Mouse (Mus musculus) forebrain, embryonic 14.5 days (tissue): ENCODE results near the gene Srl. TPM values are rescaled to one million over a fixed set of nuclear protein-coding genes. Genes with fewer than 3 reads are reported as not detected.

Source experiments
- ATAC-seq: fragments of 200-750 bp; cut with Nextera tagmentation; 2 replicates; pipeline ENCODE4 v1.8.0; 2017; ENCODE audit warnings: mild to moderate bottlenecking, moderate library complexity
- DNase-seq: peaks from one replicate; pipeline ENCODE4 v3.0.0-alpha.2; 2015; ENCODE audit warnings: low spot score
- H3K27ac ChIP-seq: fragments of 300-500 bp; sonication (generic); 2 replicates; pipeline ENCODE4 v1.5.1; 2014; ENCODE audit warnings: low read depth, mild to moderate bottlenecking, control low read depth, low read length, moderate library complexity
- H3K27me3 ChIP-seq: fragments of 300-500 bp; sonication (generic); replicated peaks from 2 replicates; pipeline ENCODE4 v1.6.1; 2014; ENCODE audit warnings: low read length, control low read depth, mixed read lengths; ENCODE audit not compliant: control insufficient read depth, insufficient read depth
- H3K36me3 ChIP-seq: fragments of 300-500 bp; sonication (generic); 2 replicates; pipeline ENCODE4 v1.6.1; 2014; ENCODE audit warnings: low read length, control low read depth; ENCODE audit not compliant: control insufficient read depth, insufficient read depth
- H3K4me1 ChIP-seq: fragments of 300-500 bp; sonication (generic); 2 replicates; pipeline ENCODE4 v1.6.1; 2014; ENCODE audit warnings: antibody characterized with exemption, low read length, control low read depth; ENCODE audit not compliant: control insufficient read depth, insufficient read depth
- H3K4me2 ChIP-seq: fragments of 300-500 bp; sonication (generic); 2 replicates; pipeline ENCODE4 v1.6.1; 2014; ENCODE audit warnings: mild to moderate bottlenecking, control low read depth, low read length
- H3K4me3 ChIP-seq: fragments of 300-500 bp; sonication (generic); 2 replicates; pipeline ENCODE4 v1.5.1; 2014; ENCODE audit warnings: low read depth, low read length, control low read depth
- H3K9ac ChIP-seq: fragments of 300-500 bp; sonication (generic); 2 replicates; pipeline ENCODE4 v1.6.1; 2014; ENCODE audit warnings: mild to moderate bottlenecking, low read length, control low read depth, moderate library complexity
- H3K9me3 ChIP-seq: fragments of 300-500 bp; sonication (generic); replicated peaks from 2 replicates; pipeline ENCODE4 v1.6.1; 2016; ENCODE audit warnings: low read length, control low read depth, mixed read lengths; ENCODE audit not compliant: control insufficient read depth
- WGBS: fragments of 180-500 bp; shearing (Covaris S2); extraction: QIAGEN DNeasy Blood & Tissue Kit; methylation state at CpG from one replicate; pipeline ENCODE4 v1.1.7; 2014; 5-methylcytosine and 5-hydroxymethylcytosine counted together
- polyA plus RNA-seq: library from polyadenylated mRNA; unstranded; fragments of >200 nt; fragmentation: Nextera tagmentation; extraction: Ambion mirVana; gene quantifications from 2 replicates; pipeline ENCODE4 v1.2.1, GENCODE M21; 2014

Srl gene
- polyA plus RNA-seq, 1 experiment from 2014 or later: 34.1 TPM

DNA sequence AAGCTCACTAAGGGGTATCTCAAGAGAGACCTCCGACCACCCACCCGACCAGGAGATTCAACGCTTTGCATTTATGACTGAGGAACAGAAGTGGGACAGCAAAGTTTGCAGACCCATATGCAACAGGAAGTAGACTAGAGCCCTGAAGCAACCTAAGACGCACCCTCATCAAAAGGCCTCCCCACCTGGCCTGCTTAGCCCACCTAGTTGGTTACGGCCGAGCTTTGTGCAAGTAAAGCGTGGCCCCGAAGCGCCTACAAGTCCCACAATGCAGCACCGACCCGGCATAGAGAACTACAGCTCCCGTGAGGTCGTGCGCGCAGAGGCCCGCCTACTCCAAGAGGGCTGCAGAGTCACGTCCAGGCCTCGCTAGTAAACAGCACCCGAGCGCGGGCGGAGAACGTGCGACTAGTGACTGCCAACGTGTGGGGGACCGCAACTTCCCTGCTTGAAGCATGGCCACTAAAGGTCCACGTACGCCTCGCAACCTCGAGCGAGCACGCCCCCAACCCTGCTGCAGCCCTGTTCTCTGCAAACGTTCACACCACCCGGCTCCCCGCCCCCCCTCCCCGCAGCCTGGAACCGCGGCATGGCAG is 16.9 kb upstream of the Srl start:
- Histone ChIP-seq H3K9ac (peak overlapping the region; percentile 86), H3K4me2 (peak overlapping the region; percentile 92), H3K36me3 (no peaks in the 10 kb centered on the region), H3K4me3 (peak overlapping the region; percentile 76), H3K27me3 (no peaks in the 10 kb centered on the region), H3K4me1 (peaks cover 15% of the 10 kb centered on the region; the same call in 1 of the 2 replicates), H3K9me3 (no peaks in the 10 kb centered on the region), H3K27ac (peak overlapping the region; percentile 89)
- WGBS: under 1% methylated on average over 38 of the region's 38 CpGs
- ATAC-seq (peak; percentile 94), DNase-seq (peak; percentile 97)

DNA sequence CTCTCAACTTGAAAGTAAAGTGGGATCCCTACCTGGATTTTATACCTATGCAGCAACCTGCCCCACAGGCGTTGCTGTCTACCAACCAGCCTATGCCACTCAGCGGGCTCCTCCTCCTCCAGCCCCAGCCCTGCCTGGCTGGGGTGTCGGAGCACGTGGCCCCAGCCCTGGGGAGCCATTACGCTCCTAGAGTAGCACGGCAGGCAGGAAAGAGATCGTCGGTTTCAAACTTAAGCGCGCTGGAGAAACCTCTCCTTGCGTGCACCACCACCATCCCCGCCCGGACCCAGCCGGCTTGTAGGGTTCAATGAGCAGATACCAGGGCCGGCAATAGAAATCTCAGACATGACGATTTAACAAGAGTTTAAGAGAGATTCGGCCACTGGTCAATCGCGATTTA is 16.3 kb upstream of the Srl start:
- Histone ChIP-seq H3K27me3 (no peaks in the 10 kb centered on the region), H3K36me3 (no peaks in the 10 kb centered on the region), H3K4me3 (peak overlapping the region; percentile 76), H3K27ac (peak overlapping the region; percentile 89), H3K9ac (peak overlapping the region; percentile 86), H3K9me3 (no peaks in the 10 kb centered on the region), H3K4me1 (peaks cover 15% of the 10 kb centered on the region; the same call in 1 of the 2 replicates), H3K4me2 (peak overlapping the region; percentile 92)
- WGBS: under 1% methylated on average over 19 of the region's 19 CpGs
- DNase-seq (peak; percentile 72), ATAC-seq (peak; percentile 45)

- Histone ChIP-seq H3K4me1 (peaks cover 15% of the 10 kb centered on the region; the same call in 1 of the 2 replicates), H3K9ac (peak overlapping the region; percentile 86; the same call in 1 of the 2 replicates), H3K4me2 (peak overlapping the region; percentile 92), H3K27ac (no peak overlapping the region), H3K9me3 (no peaks in the 10 kb centered on the region), H3K4me3 (0 out of 2 replicates have a peak overlapping the region, but pooled peaks have one; percentile 76), H3K27me3 (no peaks in the 10 kb centered on the region), H3K36me3 (no peaks in the 10 kb centered on the region)
- 80% methylated on average over 1 of the region's 1 CpGs for WGBS
- ATAC-seq (no peak), DNase-seq (no peak)
These were observed 15.5 kb upstream of the Srl start for GRCm38 (mm10) chr16:4557085-4557484.

DNA sequence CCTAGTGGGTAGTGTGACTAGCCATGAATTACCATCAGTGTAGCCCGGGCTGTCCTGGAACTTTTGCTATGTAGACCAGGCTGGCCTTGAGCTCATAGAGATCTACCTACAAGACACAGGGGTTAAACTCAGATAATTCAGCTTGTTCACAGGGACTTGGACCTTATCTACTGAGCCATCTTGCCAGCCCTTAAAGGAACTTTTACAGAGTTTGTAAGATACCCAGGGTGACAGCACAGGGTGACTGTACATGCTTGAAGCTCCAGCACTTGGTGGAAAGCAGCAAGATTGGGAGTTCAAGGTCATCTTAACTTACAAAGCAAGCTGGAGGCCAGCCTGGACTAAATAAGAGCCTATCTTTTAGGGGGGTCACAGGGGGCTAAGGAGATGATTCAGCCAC is 13.9 kb upstream of the Srl start:
- Histone ChIP-seq H3K9ac (no peak overlapping the region), H3K27ac (no peak overlapping the region), H3K4me3 (no peak overlapping the region), H3K36me3 (peaks cover 11% of the 10 kb centered on the region; the same call in 1 of the 2 replicates), H3K4me2 (no peak overlapping the region), H3K4me1 (peaks cover 15% of the 10 kb centered on the region; the same call in 1 of the 2 replicates), H3K27me3 (no peaks in the 10 kb centered on the region), H3K9me3 (no peaks in the 10 kb centered on the region)
- DNase-seq: no peak
- ATAC-seq: no peak
- WGBS: 100% methylated on average over 1 of the region's 1 CpGs

DNA sequence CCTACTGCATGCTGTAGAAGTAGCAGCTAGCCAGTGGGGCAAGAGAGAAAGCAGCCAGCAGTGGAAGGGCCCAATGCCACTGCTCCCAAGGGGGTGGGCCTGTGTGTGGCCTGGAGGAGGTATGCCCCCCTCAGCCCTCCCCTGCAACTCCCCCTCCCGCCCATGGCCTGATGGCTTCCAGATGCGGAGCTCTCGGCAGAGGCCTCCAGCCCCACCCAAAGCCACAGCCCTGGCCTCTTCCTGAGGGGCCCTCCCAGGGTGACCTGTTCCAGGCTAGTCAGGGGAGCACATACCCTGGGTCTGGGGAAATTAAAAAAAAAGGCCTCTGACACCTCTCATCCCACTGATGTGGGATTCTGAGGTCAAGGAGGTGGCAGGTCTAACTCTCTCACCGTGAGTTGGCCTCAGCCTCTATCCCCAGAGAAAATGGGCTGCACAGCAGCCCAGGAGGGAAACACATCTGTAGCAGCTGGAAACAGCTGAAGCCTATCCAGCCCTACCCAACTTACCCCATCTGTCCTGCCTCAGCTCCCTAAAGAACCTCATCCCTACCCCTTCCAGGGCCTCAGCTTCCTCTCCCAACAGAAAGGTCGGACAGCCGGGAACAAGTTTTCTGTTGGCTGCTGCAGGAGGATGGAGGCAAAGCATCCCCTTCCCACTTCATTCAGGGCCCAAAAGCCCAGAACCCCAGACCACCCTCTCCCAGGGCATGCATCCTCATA is 11.4 kb upstream of the Srl start:
- WGBS: 70% methylated on average over 6 of the region's 6 CpGs
- H3K4me2 ChIP-seq: no peak overlapping the region
- DNase-seq: no peak
- H3K27ac ChIP-seq: no peak overlapping the region
- no peaks in the 10 kb centered on the region for H3K9me3 ChIP-seq
- no peak overlapping the region; the same call in 1 of the 2 replicates for H3K9ac ChIP-seq
- ATAC-seq: no peak
- H3K36me3 ChIP-seq: peaks cover 30% of the 10 kb centered on the region
- no peak overlapping the region for H3K4me3 ChIP-seq
- peaks cover 13% of the 10 kb centered on the region; the same call in 1 of the 2 replicates for H3K4me1 ChIP-seq
- no peaks in the 10 kb centered on the region for H3K27me3 ChIP-seq

GRCm38 (mm10) chr16:4551885-4552284 is 10.3 kb upstream of the Srl start:
- Histone ChIP-seq H3K4me1 (peaks cover 3% of the 10 kb centered on the region; the same call in 1 of the 2 replicates), H3K4me2 (no peak overlapping the region), H3K9me3 (no peaks in the 10 kb centered on the region), H3K9ac (no peak overlapping the region), H3K4me3 (no peak overlapping the region), H3K27ac (no peak overlapping the region), H3K36me3 (peaks cover 41% of the 10 kb centered on the region), H3K27me3 (no peaks in the 10 kb centered on the region)
- ATAC-seq (no peak), DNase-seq (no peak)
- WGBS: 93% methylated on average over 12 of the region's 12 CpGs

GRCm38 (mm10) chr16:4551056-4551455 is 9.4 kb upstream of the Srl start:
- H3K27me3 ChIP-seq: no peaks in the 10 kb centered on the region
- H3K36me3 ChIP-seq: peaks cover 44% of the 10 kb centered on the region
- 45% methylated on average over 13 of the region's 13 CpGs for WGBS

GRCm38 (mm10) chr16:4548953-4549688 is 7.5 kb upstream of the Srl start:
- no peak overlapping the region for H3K27ac ChIP-seq
- H3K36me3 ChIP-seq: peaks cover 58% of the 10 kb centered on the region
- WGBS: 89% methylated on average over 18 of the region's 18 CpGs
- no peaks in the 10 kb centered on the region for H3K4me1 ChIP-seq
- no peak for DNase-seq
- no peaks in the 10 kb centered on the region for H3K27me3 ChIP-seq
- no peak overlapping the region for H3K4me2 ChIP-seq
- H3K9me3 ChIP-seq: no peaks in the 10 kb centered on the region
- no peak overlapping the region for H3K4me3 ChIP-seq
- ATAC-seq: no peak
- H3K9ac ChIP-seq: no peak overlapping the region

More at GRCm38 (mm10) chr16:4551056-4551455, 9.4 kb upstream of the Srl start:
- DNase-seq: peak; percentile 74
- Histone ChIP-seq H3K4me3 (no peak overlapping the region), H3K4me2 (no peak overlapping the region), H3K27ac (no peak overlapping the region), H3K9ac (no peak overlapping the region), H3K9me3 (no peaks in the 10 kb centered on the region), H3K4me1 (no peaks in the 10 kb centered on the region)
- peak; percentile 67 for ATAC-seq
